Comparison of ENCODE assay signal across 9 mouse cellular contexts in the genomic region with DNA sequence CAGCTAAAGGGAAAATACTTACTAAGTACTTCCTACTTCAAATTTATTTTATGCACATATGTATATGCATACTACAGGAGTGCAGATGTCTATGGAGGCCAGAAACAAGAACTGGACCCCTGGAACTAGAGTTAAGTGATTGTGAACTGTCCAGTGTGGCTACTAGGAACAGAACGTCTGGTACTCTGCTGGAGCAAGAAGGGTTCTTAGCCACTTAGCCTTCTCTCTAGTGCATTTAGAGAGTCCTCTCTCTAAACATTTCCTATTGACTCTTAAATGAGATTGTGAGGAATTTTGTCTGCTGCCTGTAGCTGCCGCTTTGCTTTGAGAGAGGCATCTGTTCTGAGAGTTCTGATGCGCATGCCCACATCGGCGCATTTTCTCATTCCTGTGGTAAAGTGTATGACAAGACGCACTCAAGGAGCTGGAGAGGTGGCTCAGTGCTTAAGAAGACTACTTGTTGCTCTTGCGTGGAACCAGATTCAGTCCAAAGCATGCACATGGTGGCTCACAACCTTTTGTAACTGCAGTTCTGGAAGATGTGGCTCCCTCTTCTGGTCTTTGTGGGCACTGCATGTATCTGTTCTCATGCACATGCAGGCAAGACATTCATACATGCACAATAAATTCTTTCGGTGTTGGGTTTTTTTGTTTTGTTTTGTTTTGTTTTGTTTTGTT.
DNase-seq lines count a peak whose midpoint lies in the region; ATAC-seq lines count a peak whose summit lies in the region.
"Had no signal": no experiment of that assay in that cellular context is flagged by ENCODE, and none has a peak within 500 bp of the region (broad histone marks: within the 10 kb centered on the region; RNA-seq: fewer than 3 reads in every experiment).

No protein-coding gene starts in this region.

- peak; percentile 16 to 22 for DNase-seq in cerebellum, adult 18-20 months
- DNase-seq in cerebellum, adult 11-12 months, result no peak
- peak; percentile 48 for DNase-seq in liver
- DNase-seq in liver, embryonic 11.5 days (ENCODE audit: low spot score), result no peak
- peak; percentile 64 to 65 for DNase-seq in adrenal gland, postnatal 36 days
- DNase-seq in hindlimb bud, embryonic 11.5 days (ENCODE audit: extremely low spot score, low read depth, low spot score), result peak; percentile 30

- H3K4me1 ChIP-seq in liver, embryonic 11.5 days (replicated peaks; ENCODE audit: control insufficient read depth, insufficient read depth, low read length), result no peaks in the 10 kb centered on the region

- H3K27ac ChIP-seq in liver, embryonic 11.5 days (ENCODE audit: low read depth, low read length), result no peak overlapping the region
- H3K27ac ChIP-seq: heart, embryonic 13.5 days had no signal

- no peaks in the 10 kb centered on the region for H3K36me3 ChIP-seq in liver, embryonic 11.5 days (ENCODE audit: control insufficient read depth, insufficient read depth, low read length)
- H3K36me3 ChIP-seq: heart, embryonic 13.5 days had no signal

- no peaks in the 10 kb centered on the region for H3K9me3 ChIP-seq in liver, embryonic 11.5 days (ENCODE audit: control insufficient read depth, low read length)
- H3K9me3 ChIP-seq: heart, embryonic 13.5 days had no signal

- no peak for ATAC-seq in liver, embryonic 11.5 days (replicated peaks; ENCODE audit: low FRiP score)
- ATAC-seq in megakaryocyte progenitor cell, adult 5-6 weeks (replicated peaks; ENCODE audit: poor library complexity), result peak; percentile 72
- ATAC-seq in monocyte, adult 5-6 weeks (replicated peaks; ENCODE audit: insufficient number of reproducible peaks, low FRiP score, low TSS enrichment, poor library complexity, severe bottlenecking), result no peak

- 87% methylated on average over 8 of the region's 8 CpGs for WGBS in liver, embryonic 11.5 days

- no peak overlapping the region for H3K4me2 ChIP-seq in liver, embryonic 11.5 days
- H3K4me2 ChIP-seq: heart, embryonic 13.5 days had no signal

- no peak overlapping the region for H3K4me3 ChIP-seq in liver, embryonic 11.5 days (ENCODE audit: low read depth, low read length)
- H3K4me3 ChIP-seq: heart, embryonic 13.5 days had no signal

- no peak overlapping the region for H3K9ac ChIP-seq in liver, embryonic 11.5 days (ENCODE audit: low read depth, low read length)
- H3K9ac ChIP-seq: heart, embryonic 13.5 days had no signal

- no peaks in the 10 kb centered on the region for H3K27me3 ChIP-seq in liver, embryonic 11.5 days (replicated peaks; ENCODE audit: control insufficient read depth, insufficient read depth, low read length)
- H3K27me3 ChIP-seq: heart, embryonic 13.5 days had no signal

Comparison
In these comparisons a context has a peak if more than half of its experiments do, and no peak if none do; other contexts are left out.
1. DNase-seq: peak in cerebellum, adult 18-20 months (2 of 2), liver (single experiment), adrenal gland, postnatal 36 days (2 of 2) and hindlimb bud, embryonic 11.5 days (single experiment); none in cerebellum, adult 11-12 months (single experiment) and liver, embryonic 11.5 days (single experiment).